Mouse (Mus musculus): ENCODE results near the gene Frmd8.
A peak's percentile ranks its signal among the peaks of the same experiment; 100 is the strongest.

DNA sequence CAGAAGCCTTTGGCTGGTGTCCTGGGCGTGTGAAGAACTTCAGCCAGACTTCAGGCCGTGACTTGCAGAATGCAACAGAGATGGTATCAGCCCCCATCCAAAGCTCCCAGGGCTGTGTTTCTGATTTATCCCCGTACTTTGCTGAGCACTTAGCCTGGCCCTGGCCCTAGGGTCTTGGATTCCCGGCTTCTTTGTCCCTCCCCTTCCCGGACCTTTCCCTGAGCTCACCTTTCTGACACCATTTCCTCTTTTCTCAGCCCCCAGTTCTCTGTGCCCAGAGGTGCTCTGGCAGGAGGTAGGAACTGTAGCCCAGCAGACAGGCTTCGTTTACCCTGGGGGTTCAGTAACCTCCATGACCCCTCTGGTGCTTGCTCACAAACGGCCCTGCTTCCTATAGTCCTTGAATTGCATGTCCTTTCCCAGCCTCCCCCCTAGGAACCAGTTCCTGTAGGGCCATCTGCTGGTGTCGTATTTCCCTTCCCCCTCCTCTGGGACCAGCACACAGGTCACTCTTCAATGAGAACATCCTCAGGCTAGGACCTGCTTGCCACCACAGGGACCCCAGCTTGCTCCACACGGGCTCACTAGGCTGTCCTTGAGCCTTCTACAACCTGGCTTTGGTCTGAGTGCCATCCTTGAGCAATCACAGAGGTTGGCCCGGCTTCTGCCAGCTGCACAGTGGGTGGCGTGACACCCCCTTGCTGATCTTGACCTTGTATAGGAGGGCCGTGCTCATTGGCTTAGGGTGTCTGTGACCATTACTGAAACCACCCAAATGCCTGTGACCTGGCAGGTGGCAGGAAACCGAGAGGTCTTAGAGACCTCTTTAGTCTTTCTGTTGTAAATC lies 26.0 kb downstream of the Frmd8 start:
- TF ChIP-seq CTCF (conservative IDR thresholded peaks at IDR 0.05; ENCODE audit: insufficient read depth, insufficient read length, low read depth, low read length), result 0 out of 2 replicates have a peak, but pooled peaks have one; percentile 0
- TF ChIP-seq POLR2A (IDR thresholded peaks at IDR 0.05; ENCODE audit: low read depth, low read length), result no peak

Measured in kidney, adult 2 months (tissue).